Mouse (Mus musculus) stomach, postnatal 0 days (tissue): ENCODE data around the gene Igfals.

Source experiments
- CTCF ChIP-seq: IDR thresholded peaks from 2 replicates; pipeline ENCODE4 v1.5.1; 2016; ENCODE audit warnings: antibody characterized with exemption, low read depth, mild to moderate bottlenecking, moderate library complexity
- EP300 ChIP-seq: optimal IDR thresholded peaks from 2 replicates; pipeline ENCODE3; 2016; ENCODE audit warnings: antibody characterized with exemption

DNA sequence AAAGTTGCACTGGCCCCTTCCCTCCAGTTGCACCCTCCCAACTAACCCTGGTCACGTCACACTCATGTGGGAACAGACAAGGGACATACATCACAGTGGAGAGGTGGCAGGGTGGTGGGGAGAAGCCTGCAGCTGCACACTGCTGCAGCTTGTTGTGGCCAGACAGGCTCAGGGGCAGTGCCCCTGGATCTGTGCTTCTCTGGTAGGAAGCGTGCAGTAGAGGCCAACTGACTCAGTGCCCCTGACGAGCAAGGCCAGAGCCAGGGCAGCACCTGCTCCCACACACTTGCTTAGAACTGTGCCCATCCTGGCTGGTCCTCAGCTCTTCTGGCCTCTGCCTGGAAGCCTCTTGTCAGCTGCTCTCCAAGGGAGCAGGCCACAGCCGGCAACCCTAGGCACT, 31.8 kb downstream of the Igfals start:
- TF ChIP-seq CTCF, result no peak
- no peak for TF ChIP-seq EP300
